Mouse (Mus musculus) lung, adult 2 months (tissue): ENCODE measurements at regions not wholly inside any gene's neighbourhood (a gene's known extent, or its start where the extent isn't known, plus 50 kb on each side); places are given as distances from the start of the nearest gene placed in this dataset.

Experiments used
- CTCF ChIP-seq: fragments of 200-500 bp; IDR thresholded peaks from 2 replicates; pipeline ENCODE4 v1.5.1; 2011; ENCODE audit warnings: mild to moderate bottlenecking, low read length, control low read depth; ENCODE audit not compliant: insufficient read depth
- POLR2A ChIP-seq: fragments of 200-500 bp; IDR thresholded peaks from 2 replicates; pipeline ENCODE4 v1.6.1; 2011; ENCODE audit warnings: low read depth, mild to moderate bottlenecking, control low read depth, low read length, borderline replicate concordance; ENCODE audit errors: extremely low read depth

- no peak for TF ChIP-seq CTCF
- TF ChIP-seq POLR2A: no peak
Measured at GRCm38 (mm10) chr6:54757511-54757911, 59.2 kb upstream of the Znrf2 start.
